Mouse (Mus musculus) natural killer cell, adult 2 months (primary cell): ENCODE results near the gene Ripk3.

Experiments
- DNase-seq, 2 experiments: peaks; one replicate each; pipeline ENCODE4 v3.0.0; 2022; ENCODE audit warnings: low spot score in 2 of 2

Ripk3 gene

DNA sequence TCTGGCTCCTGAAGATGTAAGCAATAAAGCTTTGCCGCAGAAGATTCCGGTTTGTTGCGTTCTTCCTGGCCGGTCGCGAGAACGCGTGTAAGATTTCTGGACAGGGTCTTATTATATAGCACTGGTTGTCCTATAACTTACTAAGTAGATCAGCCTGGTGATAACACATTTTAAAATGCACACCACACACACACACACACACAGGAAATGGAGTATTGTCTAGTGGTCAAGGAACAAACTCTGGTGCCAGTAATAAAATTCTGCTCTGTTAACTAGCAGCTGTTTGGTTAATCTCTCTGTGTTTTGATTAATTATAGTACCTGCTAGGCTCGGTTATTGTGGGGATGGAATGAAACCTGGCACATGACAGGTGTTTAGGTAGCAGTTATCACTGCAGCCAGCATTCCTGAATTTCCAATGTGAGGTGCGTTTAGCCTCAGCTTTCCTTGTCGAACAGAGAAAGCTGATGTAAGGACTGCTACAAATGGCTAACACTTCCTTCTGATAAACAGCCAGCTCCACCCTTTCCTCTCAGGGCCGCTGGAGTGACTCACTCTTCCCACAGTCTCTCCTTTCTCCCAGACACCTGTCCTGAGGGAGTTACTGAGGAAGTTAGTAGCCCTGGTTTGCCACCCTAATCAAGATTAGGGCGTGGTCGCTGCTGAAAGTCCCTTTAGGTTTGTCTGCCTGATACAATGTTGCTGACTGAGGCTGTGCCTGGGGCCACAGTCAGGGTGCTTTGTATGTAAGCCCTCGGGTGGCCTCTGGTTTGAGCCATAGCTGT lies 6.9 kb upstream of the Ripk3 start:
- no peak for DNase-seq

DNA sequence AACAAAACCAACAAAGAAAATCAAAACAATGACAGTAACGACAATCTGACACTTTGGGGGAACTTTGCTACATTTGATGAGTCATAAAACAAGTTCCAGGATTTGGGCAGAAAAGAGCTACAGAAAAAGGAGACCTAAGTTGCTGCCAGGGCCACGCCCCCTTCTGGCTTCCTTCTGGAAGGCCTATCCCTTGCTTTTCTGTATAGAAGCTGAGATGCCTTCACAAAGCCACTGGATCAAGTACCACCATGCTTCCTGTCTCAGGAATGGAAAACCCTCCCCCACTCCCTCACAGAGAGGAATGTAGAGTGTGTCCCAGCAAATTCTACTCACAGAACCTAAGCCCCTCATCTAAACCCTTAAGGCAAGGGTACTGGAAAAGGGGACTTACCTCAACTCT lies 5.3 kb upstream of the Ripk3 start:
- DNase-seq: no peak

DNA sequence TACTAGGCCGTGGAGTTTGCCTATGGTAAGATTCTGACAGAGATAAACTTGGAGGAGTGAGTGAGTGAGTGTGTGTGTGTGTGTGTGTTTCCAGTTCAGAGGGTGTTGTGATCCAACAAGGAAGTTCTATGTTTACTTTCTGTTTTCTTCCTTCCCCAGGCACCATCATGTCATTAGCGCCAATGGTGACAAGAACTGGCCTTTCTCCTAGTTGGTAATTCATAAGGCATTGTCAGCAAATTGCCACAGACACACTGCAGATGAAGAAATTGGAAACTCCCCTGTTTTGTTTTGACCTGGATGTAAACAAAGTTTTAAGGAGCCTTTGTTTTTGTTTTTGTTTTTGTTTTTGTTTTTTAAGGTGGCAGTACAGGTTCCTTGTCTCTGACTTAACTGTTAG lies 4.8 kb upstream of the Ripk3 start:
- no peak for DNase-seq

DNA sequence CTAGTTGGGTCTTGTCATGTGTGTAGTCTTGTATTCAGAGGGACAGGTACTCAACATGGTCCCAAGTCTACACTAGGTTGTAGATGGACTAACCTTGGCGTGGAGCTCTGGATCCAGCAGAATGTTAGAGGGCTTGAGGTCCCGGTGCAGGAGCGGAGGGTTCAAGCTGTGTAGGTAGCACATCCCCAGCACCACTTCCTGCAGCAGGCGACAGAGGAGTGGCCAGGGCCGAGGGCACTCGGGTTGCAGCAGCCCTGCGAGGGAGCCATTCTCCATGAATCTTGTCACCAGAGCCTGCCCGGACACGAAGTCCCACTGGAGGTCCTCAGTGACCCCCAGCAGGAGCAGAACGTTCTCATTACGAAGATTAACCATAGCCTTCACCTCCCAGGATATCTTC lies 934 bp downstream of the Ripk3 start:
- no peak for DNase-seq

DNA sequence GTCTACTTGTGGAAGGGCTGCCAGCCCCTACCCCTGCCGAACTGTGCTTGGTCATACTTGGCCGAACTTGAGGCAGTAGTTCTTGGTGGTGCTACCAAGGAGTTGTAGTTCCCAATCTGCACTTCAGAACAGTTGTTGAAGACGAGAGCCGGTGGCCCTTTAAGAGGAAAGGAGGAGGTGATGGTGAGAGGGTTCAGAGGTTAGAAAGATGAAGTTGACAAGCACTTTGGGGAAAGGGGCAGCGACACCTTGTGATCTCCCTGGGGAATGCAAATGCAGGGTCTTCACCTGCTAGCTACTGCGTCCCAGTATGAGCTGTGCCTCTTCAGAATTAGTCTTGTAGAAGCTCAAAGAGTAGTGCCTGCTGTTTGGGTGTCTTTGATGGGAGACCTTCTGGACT lies 3.5 kb downstream of the Ripk3 start:
- DNase-seq: no peak

DNA sequence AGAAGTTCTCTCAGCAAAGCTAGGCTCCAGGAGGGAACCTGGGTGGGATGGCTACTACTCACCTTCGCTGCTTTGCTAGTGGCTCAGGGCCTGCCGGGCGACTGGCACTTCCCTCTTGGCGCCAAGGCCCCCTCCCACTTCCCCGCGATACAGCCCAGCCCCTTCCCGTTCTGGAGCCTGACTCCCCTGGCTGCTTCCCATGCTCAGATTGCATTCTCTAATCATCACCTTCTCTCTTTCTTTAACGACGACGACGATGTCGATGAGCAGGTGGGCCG lies 4.8 kb downstream of the Ripk3 start, which contains the start of gene Adcy4:
TSS of gene Adcy4 (minus strand) at position 138 of the 278 bp plus-strand sequence.
- DNase-seq: no peak

DNA sequence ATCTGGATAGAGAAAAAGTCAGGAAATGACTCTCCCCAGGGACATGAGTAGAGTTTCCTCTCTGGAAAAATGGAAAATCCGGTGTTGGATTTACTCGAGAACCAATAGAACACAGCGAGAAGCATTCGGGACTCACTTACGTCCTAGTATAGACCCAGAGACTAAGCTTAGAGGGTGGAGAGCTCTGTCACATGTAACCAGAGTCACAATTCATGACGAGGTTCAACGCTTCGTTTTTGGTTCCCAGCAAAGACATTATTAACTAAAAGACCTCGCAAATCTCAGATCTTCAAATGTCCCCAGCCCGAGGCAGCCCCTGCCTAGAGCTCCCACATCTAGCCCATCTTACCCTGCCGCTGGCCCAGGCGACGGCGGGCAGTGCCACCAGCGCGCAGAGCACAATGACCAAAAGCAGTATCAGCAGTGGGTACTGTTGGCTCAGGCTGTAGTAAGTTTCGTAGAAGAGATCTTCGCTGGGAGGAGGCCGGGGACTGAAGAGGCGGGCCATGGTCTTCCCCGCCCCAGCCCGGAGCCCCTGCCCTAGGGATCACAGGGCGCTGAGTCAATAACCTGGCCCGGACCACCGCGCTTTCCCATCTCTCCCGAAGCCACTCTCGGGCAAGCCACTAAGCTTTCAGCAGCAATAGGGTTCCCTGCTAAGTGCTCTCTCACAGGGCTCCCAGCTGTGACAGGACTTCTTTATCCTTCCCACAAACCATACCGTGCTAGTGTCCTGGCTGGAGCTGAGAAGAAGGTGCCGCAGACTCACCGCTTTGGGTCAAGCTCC lies 5.3 kb downstream of the Ripk3 start:
- DNase-seq: no peak

DNA sequence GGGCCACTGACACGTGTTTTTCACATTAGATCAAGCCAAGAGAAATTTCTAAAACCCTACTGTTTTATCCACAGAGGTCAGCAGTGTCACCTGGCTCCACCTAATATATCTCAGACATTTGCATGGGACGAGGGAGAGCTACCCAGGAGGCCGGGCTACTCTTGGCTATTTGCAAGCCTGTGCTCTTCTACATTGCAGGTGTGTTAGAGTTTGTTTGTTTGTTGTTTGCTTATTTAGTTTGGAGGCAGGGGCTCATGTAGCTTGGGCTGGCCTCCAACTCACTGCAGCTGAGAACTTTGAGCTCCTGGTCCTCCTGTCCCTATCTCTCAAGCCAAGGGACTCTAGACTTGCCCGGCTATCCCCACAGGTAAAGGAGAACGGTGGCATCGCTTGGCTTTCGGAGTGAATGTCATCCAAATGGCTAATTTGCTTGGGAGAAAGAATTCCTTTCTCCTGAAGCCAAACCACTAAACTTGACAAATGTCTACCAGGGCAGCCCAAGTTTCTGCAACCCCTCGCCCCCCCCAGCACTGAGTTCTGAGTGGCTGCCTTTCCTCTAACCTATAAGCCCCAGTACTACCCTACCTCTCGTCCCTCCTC lies 6.2 kb downstream of the Ripk3 start:
- DNase-seq: no peak

DNA sequence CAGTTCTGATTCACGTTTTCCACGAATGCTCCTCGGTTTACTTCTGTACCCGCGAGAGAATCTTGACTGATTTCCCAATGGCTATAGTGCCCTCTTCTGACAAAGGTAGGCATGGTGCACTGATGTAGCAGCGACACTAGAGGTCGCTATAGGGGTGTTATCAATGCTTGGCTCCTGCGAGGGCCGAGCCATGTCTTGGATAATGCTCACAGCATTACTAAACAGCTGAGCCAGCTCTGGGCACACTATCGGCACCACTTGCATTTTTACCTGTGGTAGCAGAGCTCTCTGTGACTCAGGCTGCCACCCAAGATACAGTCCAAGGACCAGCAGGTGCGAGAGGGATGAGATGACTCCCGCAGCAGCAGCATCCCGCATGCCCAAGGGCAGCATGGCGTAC lies 7.4 kb downstream of the Ripk3 start:
- peak; percentile 40 to 53 for DNase-seq

DNA sequence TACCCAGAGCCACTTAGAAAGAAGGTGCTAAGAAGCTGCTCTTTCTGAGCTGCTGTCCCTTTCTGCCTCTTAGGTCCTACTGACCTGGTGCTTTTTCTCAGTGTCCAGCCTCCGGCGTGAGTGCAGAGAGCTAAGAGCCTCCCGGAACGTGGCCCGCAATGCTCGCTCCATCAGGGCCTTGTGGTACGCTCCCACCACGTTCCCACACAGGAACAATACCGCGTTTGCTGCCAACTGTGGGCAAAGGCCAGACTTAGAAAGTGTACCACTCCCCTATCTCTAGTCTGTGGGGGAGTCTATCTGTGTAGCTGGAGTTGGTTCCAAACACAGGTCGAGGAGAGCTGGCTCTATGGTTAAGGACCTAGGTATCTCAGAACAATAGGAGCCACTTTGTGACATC lies 7.9 kb downstream of the Ripk3 start:
- DNase-seq: no peak

DNA sequence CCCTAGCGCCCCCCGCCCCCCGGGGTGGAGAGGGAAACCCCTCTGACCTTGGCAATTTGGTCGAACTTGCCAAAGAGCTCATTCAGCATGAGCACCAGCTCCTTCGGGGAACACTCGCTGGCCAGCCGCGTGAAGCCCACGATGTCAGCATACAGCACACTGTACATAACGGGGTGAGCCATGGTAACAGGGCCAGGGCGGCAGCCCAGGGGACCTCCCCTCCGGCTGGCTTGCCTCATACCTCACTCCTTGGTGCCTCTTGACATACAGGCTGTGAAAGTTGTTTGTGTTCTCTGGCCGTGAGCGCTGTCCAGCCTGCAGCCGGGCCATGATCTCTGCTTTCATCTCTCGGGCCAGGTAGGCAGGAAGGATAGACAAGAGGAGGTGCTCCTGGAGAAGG lies 9.0 kb downstream of the Ripk3 start:
- DNase-seq: no peak

DNA sequence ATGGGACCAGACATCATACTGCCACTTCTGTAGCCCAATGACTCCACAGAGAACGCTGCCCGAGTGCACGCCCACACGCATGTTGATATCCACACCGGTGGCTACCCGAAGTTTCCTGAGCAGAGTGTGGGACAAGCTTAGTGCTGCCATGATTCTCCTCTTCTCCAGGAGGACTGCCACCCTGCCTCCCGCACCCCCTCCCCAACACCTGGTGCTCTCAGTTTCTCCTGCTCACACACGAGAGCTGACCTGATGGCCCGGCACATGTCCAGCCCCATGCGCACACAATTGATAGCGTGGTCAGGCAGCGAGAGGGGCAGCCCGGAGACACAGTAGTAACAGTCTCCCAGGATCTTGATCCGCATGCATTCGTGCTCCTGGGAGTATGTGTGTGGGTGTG lies 10.0 kb downstream of the Ripk3 start:
- no peak for DNase-seq

DNA sequence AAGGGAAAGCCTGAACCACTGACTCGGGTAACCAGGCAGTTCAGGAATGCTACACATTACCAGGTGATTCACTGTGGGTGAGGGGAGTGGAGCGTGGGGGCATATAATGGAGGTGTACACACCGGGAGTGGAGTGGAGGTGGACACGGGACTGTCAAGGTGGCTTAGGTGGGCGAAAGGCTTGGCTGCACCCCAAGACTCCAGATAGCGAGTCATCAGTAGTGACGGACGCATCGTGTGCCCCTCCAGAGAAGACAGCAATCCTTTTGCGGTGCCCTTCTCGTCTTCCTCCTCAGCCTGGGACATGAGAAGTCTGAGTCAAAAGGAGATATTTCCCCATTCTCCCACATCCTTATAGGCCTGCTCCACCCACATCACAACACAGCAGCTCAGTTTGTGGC lies 10.9 kb downstream of the Ripk3 start:
- no peak for DNase-seq

DNA sequence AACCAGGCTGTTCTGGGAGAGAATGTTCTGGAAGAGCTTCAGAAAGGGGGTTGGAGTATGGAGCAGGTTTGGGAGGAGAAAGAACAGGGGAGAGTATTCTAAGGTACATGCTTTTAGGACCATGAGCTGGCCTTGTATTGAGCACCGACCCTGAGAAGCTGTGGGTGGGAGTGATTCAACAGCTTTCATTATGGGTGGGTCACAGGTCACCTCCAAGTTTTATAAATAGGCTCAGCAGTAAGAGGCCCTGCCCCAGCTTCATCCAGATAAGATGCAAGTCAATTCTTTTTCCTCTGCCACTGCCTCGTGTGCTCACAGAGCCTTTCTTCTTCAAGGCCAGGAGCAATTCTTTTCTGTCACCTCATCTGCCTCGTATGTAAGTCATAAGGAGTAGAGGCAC lies 11.5 kb downstream of the Ripk3 start:
- DNase-seq: no peak

DNA sequence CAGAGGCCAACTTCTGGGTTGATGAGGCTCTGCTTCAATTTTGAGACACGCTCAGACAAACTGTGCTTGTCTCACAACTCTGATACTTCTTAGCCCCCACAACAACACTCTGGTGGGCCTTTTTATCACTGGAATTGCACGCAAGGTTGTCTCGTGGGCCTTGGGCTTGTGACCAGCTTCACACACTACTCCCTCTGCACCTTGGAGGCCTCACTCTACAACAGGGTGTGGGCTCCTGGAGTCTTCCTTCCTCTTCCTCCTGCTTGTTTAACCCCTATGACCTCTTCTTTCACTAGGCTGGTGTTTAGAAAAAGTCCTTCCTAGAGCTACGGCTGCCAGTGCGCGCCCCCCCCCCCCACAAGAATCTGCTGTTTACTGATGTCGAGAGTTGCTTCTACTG lies 12.0 kb downstream of the Ripk3 start:
- no peak for DNase-seq

DNA sequence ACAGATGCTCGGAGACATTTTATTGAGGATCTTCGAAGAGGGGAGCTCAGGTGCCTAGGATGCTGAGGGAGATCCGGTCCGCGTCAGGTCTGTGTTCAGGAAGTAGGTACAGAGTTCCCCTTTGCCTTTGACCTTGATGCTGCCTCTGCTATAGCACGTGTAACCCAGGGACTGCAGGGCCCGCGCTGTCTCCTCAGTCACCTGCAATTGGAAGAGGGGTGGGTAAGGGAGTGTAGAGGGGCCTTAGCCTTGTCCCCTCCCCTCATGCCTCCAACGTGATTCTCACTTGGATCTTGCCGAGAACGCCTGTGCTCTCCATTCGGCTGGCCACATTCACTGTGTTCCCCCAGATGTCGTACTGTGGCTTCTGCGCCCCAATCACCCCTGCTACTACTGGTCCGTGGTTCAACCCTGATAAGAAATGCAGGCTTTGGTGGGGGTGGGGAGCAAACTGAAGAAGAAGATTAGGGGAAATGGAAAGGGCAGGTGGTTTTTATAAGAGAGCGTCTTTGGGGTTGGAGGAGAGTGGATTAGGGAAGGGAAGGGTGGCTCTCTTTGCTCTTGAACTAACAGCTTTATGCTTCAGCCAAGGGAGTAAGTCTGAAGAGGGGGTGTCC lies 19.5 kb downstream of the Ripk3 start:
- DNase-seq: no peak

DNA sequence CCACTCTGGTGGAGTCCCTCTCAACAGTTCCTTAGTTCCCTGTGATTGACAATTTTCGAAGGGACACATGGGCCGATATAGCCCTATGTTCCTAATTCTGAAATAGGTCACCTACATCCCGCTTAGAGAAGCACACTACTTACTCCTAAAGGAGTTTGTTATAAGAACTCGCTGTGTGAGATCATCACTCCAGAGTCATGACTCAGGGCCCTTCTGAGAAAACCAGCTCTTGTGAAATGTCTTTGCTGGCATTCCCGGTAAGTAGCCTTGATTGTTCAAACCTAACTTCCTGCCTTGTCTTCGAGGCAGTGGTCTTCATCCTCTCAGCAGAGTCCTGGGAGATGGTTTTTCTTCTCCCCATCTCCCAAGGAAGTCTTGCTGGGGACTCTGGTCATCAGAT lies 20.1 kb downstream of the Ripk3 start:
- DNase-seq: no peak

DNA sequence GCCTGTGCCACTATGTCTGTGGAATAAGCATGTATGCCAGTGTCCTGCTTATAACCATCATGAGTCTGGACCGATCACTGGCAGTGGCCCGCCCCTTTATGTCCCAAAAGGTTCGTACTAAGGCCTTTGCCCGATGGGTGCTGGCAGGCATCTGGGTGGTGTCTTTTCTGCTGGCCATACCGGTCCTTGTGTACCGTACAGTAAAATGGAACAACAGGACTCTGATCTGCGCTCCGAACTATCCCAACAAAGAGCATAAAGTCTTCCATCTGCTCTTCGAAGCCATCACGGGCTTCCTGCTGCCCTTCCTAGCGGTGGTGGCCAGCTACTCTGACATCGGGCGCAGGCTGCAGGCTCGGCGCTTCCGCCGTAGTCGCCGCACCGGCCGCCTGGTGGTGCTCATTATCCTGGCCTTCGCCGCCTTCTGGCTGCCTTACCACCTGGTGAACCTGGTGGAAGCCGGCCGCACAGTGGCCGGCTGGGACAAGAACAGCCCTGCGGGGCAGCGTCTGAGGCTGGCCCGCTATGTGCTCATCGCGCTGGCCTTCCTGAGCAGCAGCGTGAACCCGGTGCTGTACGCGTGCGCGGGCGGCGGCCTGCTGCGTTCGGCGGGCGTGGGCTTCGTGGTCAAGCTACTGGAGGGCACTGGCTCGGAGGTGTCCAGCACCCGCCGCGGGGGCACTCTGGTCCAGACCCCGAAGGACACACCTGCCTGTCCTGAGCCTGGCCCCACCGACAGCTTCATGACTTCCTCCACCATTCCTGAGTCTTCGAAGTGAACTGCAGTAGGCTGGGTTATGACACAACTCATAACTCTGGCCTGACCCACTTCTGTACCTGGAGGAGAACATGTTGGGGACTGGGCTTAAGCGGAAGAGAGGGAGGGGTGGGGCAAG lies 20.9 kb downstream of the Ripk3 start:
- peak; percentile 45 to 50 for DNase-seq

DNA sequence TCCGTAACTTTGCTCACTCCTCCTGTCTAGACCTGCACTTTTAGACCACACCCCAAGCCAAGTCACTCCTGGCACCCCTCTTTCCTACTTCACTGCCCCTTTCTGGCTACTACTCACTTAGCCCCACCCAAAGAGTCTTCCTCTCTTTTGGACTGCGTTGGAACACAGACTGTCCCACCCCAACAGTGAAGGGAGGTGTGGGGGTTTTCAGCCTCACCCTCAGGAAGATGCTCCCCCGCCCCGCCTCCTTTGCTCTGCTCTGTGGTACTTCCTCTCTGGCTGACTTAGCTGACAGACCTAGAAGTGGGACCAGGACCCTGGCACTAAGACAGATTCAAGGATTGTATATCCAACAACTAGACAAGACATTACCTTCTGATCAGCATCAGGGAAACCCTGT lies 23.0 kb downstream of the Ripk3 start, which contains the start of gene Ltb4r1:
TSS of gene Ltb4r1 (plus strand) at position 267 of the 400 bp plus-strand sequence.
- no peak for DNase-seq

DNA sequence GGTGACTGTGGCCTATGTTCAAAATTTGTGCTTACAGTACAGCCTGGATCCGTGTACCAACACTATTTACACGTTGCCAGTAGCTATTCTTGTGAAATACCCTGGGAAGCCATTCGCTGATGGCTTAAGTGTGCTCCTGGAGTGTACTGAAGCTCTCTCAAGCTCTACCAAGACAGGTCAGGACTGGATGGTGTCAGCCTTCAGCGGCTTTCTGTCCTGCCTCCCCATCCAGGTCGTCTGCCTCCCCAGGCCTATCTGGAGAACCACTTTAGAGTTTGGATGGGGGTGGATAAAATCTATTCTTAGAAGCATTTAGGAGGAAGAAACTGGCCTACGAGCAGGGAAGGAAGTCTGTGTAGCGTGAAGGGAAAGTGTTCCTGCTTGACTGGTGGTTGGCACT lies 25.5 kb downstream of the Ripk3 start:
- DNase-seq: no peak

DNA sequence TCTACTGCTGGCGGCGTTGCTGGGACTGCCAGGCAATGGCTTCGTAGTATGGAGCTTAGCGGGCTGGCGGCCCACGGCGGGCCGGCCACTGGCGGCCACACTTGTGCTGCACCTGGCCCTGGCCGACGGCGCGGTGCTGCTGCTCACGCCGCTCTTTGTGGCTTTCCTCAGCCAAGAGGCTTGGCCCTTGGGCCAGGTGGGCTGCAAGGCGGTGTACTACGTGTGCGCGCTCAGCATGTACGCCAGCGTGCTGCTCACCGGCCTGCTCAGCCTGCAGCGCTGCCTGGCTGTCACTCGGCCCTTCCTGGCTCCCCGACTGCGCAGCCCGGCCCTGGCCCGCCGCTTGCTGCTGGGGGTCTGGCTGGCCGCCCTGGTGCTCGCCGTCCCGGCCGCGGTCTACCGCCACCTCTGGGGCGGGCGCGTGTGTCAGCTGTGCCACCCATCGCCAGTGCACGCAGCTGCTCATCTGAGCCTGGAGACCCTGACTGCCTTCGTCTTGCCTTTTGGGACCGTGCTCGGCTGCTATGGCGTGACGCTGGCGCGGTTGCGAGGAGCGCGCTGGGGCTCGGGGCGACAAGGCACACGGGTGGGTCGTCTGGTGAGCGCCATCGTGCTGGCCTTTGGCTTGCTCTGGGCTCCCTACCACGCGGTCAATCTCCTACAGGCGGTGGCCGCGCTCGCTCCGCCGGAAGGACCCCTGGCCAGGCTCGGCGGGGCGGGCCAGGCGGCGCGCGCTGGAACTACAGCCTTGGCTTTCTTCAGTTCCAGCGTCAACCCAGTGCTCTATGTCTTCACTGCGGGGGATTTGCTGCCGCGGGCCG lies 26.5 kb downstream of the Ripk3 start:
- no peak for DNase-seq
